Mouse (Mus musculus): ENCODE measurements at regions not wholly inside any gene's neighbourhood (a gene's known extent, or its start where the extent isn't known, plus 50 kb on each side); places are given as distances from the start of the nearest gene placed in this dataset.

GRCm38 (mm10) chr4:82167396-82167795 lies 538.2 kb downstream of the Nfib start:
- no peak overlapping the region for H3K27ac ChIP-seq (ENCODE audit: low read length)
- no peak overlapping the region for H3K4me3 ChIP-seq (ENCODE audit: low read length)
- no peaks in the 10 kb centered on the region for H3K27me3 ChIP-seq (ENCODE audit: control insufficient read depth, insufficient read depth, low read length)
- 66% methylated on average over 5 of the region's 5 CpGs for WGBS
- no peak for ATAC-seq (replicated peaks; ENCODE audit: extremely low read depth, insufficient read depth, low FRiP score)
- H3K4me2 ChIP-seq (ENCODE audit: low read depth, low read length): no peak overlapping the region
- no peak overlapping the region for H3K9ac ChIP-seq (ENCODE audit: low read length)
- no peaks in the 10 kb centered on the region for H3K36me3 ChIP-seq (ENCODE audit: control insufficient read depth, insufficient read depth)
- no peaks in the 10 kb centered on the region for H3K9me3 ChIP-seq (replicated peaks; ENCODE audit: control insufficient read depth, low read length)
- H3K4me1 ChIP-seq (ENCODE audit: control insufficient read depth, insufficient read depth, low read length): peaks cover 22% of the 10 kb centered on the region

GRCm38 (mm10) chr4:82166826-82167225 lies 538.7 kb downstream of the Nfib start:
- H3K9ac ChIP-seq (ENCODE audit: low read length): no peak overlapping the region
- no peak overlapping the region for H3K27ac ChIP-seq (ENCODE audit: low read length)
- H3K9me3 ChIP-seq (replicated peaks; ENCODE audit: control insufficient read depth, low read length): no peaks in the 10 kb centered on the region
- H3K4me3 ChIP-seq (ENCODE audit: low read length): no peak overlapping the region
- H3K36me3 ChIP-seq (ENCODE audit: control insufficient read depth, insufficient read depth): no peaks in the 10 kb centered on the region
- peaks cover 22% of the 10 kb centered on the region for H3K4me1 ChIP-seq (ENCODE audit: control insufficient read depth, insufficient read depth, low read length)
- no peak for ATAC-seq (replicated peaks; ENCODE audit: extremely low read depth, insufficient read depth, low FRiP score)
- H3K27me3 ChIP-seq (ENCODE audit: control insufficient read depth, insufficient read depth, low read length): no peaks in the 10 kb centered on the region
- no peak overlapping the region for H3K4me2 ChIP-seq (ENCODE audit: low read depth, low read length)
- 86% methylated on average over 1 of the region's 1 CpGs for WGBS

DNA sequence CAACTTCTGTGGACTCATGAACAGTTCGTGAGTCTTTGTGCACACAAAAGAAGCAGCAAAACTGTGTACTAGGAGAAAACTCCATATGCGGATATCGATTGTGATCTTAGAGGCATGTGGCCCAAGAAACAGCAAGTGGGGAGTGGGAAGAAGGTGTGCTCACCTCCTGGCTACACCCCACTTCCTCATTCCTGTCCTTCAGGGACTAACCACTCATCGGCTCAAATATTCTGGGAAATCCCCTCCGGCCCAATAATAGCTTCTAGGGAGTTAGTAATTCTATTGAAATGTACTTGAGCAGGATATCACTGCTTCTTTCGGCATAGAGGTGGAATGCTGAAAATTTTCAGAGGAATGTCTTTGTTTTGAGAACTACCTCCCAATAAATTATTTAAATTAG lies 539.5 kb downstream of the Nfib start:
- H3K9ac ChIP-seq (ENCODE audit: low read length): no peak overlapping the region
- H3K9me3 ChIP-seq (replicated peaks; ENCODE audit: control insufficient read depth, low read length): no peaks in the 10 kb centered on the region
- no peak overlapping the region for H3K4me3 ChIP-seq (ENCODE audit: low read length)
- peaks cover 22% of the 10 kb centered on the region for H3K4me1 ChIP-seq (ENCODE audit: control insufficient read depth, insufficient read depth, low read length)
- H3K36me3 ChIP-seq (ENCODE audit: control insufficient read depth, insufficient read depth): no peaks in the 10 kb centered on the region
- no peak for ATAC-seq (replicated peaks; ENCODE audit: extremely low read depth, insufficient read depth, low FRiP score)
- no peaks in the 10 kb centered on the region for H3K27me3 ChIP-seq (ENCODE audit: control insufficient read depth, insufficient read depth, low read length)
- 59% methylated on average over 6 of the region's 6 CpGs for WGBS
- no peak overlapping the region for H3K4me2 ChIP-seq (ENCODE audit: low read depth, low read length)
- 0 out of 2 replicates have a peak overlapping the region, but pooled peaks have one; percentile 35 for H3K27ac ChIP-seq (ENCODE audit: low read length)

GRCm38 (mm10) chr4:82164058-82164457 lies 541.5 kb downstream of the Nfib start:
- WGBS: 27% methylated on average over 1 of the region's 1 CpGs
- Histone ChIP-seq H3K27me3 (ENCODE audit: control insufficient read depth, insufficient read depth, low read length) (no peaks in the 10 kb centered on the region), H3K9ac (ENCODE audit: low read length) (no peak overlapping the region), H3K4me2 (ENCODE audit: low read depth, low read length) (no peak overlapping the region), H3K36me3 (ENCODE audit: control insufficient read depth, insufficient read depth) (no peaks in the 10 kb centered on the region), H3K4me3 (ENCODE audit: low read length) (no peak overlapping the region), H3K9me3 (replicated peaks; ENCODE audit: control insufficient read depth, low read length) (no peaks in the 10 kb centered on the region), H3K27ac (ENCODE audit: low read length) (peak overlapping the region; percentile 1), H3K4me1 (ENCODE audit: control insufficient read depth, insufficient read depth, low read length) (peaks cover 22% of the 10 kb centered on the region)
- peak; percentile 79 for ATAC-seq (replicated peaks; ENCODE audit: extremely low read depth, insufficient read depth, low FRiP score)

DNA sequence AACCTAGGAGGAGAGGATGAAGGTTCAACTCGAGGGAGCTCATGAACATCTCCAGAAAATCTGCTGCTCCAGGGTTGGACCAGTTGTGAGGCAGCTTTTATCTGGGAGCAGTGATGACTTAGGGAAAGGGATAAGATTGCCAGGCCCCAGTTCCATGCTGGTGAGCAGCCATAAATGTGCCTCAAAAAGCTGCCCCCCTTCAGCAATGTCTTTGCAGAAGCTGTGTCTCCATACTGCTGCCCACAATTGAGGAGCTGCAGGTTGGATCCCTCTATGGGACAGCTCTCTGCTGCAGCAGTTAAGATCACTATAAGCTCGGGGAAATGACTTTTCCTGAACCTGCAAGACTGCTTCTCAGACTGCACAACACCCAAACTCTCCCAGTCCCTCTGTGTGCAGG lies 543.7 kb downstream of the Nfib start:
- Histone ChIP-seq H3K36me3 (ENCODE audit: control insufficient read depth, insufficient read depth) (no peaks in the 10 kb centered on the region), H3K4me1 (ENCODE audit: control insufficient read depth, insufficient read depth, low read length) (peaks cover 20% of the 10 kb centered on the region), H3K9ac (ENCODE audit: low read length) (no peak overlapping the region), H3K27me3 (ENCODE audit: control insufficient read depth, insufficient read depth, low read length) (no peaks in the 10 kb centered on the region), H3K27ac (ENCODE audit: low read length) (no peak overlapping the region), H3K9me3 (replicated peaks; ENCODE audit: control insufficient read depth, low read length) (no peaks in the 10 kb centered on the region), H3K4me2 (ENCODE audit: low read depth, low read length) (no peak overlapping the region), H3K4me3 (ENCODE audit: low read length) (no peak overlapping the region)
- 57% methylated on average over 2 of the region's 2 CpGs for WGBS
- no peak for ATAC-seq (replicated peaks; ENCODE audit: extremely low read depth, insufficient read depth, low FRiP score)

DNA sequence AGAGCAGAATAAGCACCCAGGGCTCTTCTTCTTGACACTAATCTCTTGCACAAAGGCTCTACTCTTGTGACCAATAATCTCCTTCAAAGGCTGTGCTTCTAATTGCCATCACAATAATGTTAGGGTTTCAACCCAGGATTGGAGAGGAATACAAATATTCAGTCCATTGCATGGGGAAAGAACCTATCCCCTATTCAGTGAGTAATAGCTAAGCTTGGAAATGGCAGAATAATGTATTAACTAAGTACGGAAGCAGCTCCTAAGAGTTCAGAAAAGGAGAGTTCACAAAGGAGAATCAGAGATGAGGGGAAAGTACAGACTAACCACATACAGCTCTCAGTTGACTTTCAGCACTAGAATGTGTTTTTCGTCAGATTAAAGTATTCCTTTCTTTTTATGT lies 544.3 kb downstream of the Nfib start:
- ATAC-seq (replicated peaks; ENCODE audit: extremely low read depth, insufficient read depth, low FRiP score): no peak
- Histone ChIP-seq H3K36me3 (ENCODE audit: control insufficient read depth, insufficient read depth) (no peaks in the 10 kb centered on the region), H3K9me3 (replicated peaks; ENCODE audit: control insufficient read depth, low read length) (no peaks in the 10 kb centered on the region), H3K4me3 (ENCODE audit: low read length) (no peak overlapping the region), H3K4me1 (ENCODE audit: control insufficient read depth, insufficient read depth, low read length) (peaks cover 14% of the 10 kb centered on the region), H3K27ac (ENCODE audit: low read length) (no peak overlapping the region), H3K27me3 (ENCODE audit: control insufficient read depth, insufficient read depth, low read length) (no peaks in the 10 kb centered on the region), H3K9ac (ENCODE audit: low read length) (no peak overlapping the region), H3K4me2 (ENCODE audit: low read depth, low read length) (no peak overlapping the region)
- 92% methylated on average over 2 of the region's 2 CpGs for WGBS

DNA sequence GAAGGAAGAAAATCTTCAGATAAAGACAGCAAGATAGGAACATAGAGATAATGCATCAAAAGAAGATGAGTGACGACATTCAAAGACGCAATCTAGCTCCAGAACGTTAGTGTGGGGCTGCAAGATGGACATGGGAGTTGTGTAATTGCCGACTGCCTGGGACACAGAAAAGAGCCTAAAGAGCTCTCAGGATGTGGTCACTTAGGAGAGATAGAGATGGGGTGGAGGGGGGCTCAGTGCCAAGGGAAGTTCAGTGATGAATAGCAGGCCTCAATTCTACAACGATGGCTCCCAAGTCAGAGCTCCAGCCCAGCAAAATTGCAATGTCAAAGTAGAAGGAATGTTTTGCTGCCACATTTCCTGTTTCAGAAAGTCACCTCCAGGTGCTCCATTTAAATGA lies 545.3 kb downstream of the Nfib start:
- Histone ChIP-seq H3K4me1 (ENCODE audit: control insufficient read depth, insufficient read depth, low read length) (peaks cover 10% of the 10 kb centered on the region), H3K36me3 (ENCODE audit: control insufficient read depth, insufficient read depth) (no peaks in the 10 kb centered on the region), H3K9me3 (replicated peaks; ENCODE audit: control insufficient read depth, low read length) (no peaks in the 10 kb centered on the region), H3K9ac (ENCODE audit: low read length) (no peak overlapping the region), H3K4me2 (ENCODE audit: low read depth, low read length) (no peak overlapping the region), H3K4me3 (ENCODE audit: low read length) (no peak overlapping the region), H3K27me3 (ENCODE audit: control insufficient read depth, insufficient read depth, low read length) (no peaks in the 10 kb centered on the region), H3K27ac (ENCODE audit: low read length) (no peak overlapping the region)
- ATAC-seq (replicated peaks; ENCODE audit: extremely low read depth, insufficient read depth, low FRiP score): 0 out of 2 replicates have a peak, but pooled peaks have one; percentile 28
- WGBS: 36% methylated on average over 5 of the region's 5 CpGs

- no peaks in the 10 kb centered on the region for H3K9me3 ChIP-seq (replicated peaks; ENCODE audit: control insufficient read depth, low read length)
- no peak overlapping the region for H3K27ac ChIP-seq (ENCODE audit: low read length)
- no peaks in the 10 kb centered on the region for H3K27me3 ChIP-seq (ENCODE audit: control insufficient read depth, insufficient read depth, low read length)
- no peak overlapping the region for H3K9ac ChIP-seq (ENCODE audit: low read length)
- WGBS: 49% methylated on average over 7 of the region's 7 CpGs
- no peaks in the 10 kb centered on the region for H3K36me3 ChIP-seq (ENCODE audit: control insufficient read depth, insufficient read depth)
- H3K4me2 ChIP-seq (ENCODE audit: low read depth, low read length): no peak overlapping the region
- ATAC-seq (replicated peaks; ENCODE audit: extremely low read depth, insufficient read depth, low FRiP score): no peak
- H3K4me3 ChIP-seq (ENCODE audit: low read length): no peak overlapping the region
- H3K4me1 ChIP-seq (ENCODE audit: control insufficient read depth, insufficient read depth, low read length): no peaks in the 10 kb centered on the region
Observed at GRCm38 (mm10) chr4:82155642-82156320, 549.8 kb downstream of the Nfib start.

DNA sequence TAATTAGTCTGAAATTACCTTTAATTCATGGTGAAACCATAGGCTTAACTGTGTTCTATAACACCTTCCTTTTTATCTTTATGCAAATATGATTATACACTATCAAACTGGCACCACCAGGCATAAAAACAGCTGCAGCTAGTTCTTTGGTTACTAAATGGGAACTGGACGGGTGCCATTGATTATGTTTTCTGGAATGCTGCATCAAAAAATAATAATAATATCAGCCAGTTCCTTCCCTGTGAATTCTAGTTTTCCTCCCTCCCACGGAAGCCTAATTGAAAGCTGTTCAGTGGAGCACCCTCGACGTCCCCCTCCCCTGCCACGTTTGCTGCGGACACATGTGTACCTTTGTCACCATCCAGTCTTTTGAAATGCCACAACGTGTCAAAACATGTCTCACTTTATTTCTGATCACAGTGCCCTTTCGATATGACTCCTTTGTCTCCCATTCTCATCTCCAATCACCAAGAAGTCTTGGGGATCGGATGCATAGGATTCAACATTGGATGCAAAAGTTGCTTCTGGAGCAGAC lies 551.5 kb downstream of the Nfib start:
- no peaks in the 10 kb centered on the region for H3K36me3 ChIP-seq (ENCODE audit: control insufficient read depth, insufficient read depth)
- H3K27ac ChIP-seq (ENCODE audit: low read length): no peak overlapping the region
- WGBS: 77% methylated on average over 9 of the region's 9 CpGs
- no peak for ATAC-seq (replicated peaks; ENCODE audit: extremely low read depth, insufficient read depth, low FRiP score)
- no peak overlapping the region for H3K4me3 ChIP-seq (ENCODE audit: low read length)
- H3K27me3 ChIP-seq (ENCODE audit: control insufficient read depth, insufficient read depth, low read length): no peaks in the 10 kb centered on the region
- no peak overlapping the region for H3K9ac ChIP-seq (ENCODE audit: low read length)
- H3K9me3 ChIP-seq (replicated peaks; ENCODE audit: control insufficient read depth, low read length): no peaks in the 10 kb centered on the region
- H3K4me2 ChIP-seq (ENCODE audit: low read depth, low read length): no peak overlapping the region
- H3K4me1 ChIP-seq (ENCODE audit: control insufficient read depth, insufficient read depth, low read length): no peaks in the 10 kb centered on the region
